Mouse (Mus musculus) stomach, postnatal 0 days (tissue): ENCODE measurements at regions not wholly inside any gene's neighbourhood (a gene's known extent, or its start where the extent isn't known, plus 50 kb on each side); places are given as distances from the start of the nearest gene placed in this dataset.

Experiments
- ATAC-seq: fragments of 200-750 bp; cut with Nextera tagmentation; 2 replicates; pipeline ENCODE4 v1.8.0; 2017; ENCODE audit not compliant: low FRiP score, low TSS enrichment
- DNase-seq: peaks from one replicate; pipeline ENCODE4 v3.0.0-alpha.2; 2016; ENCODE audit warnings: low spot score
- H3K27ac ChIP-seq: fragments of 300-500 bp; sonication (generic); replicated peaks from 2 replicates; pipeline ENCODE4 v1.5.1; 2014; ENCODE audit warnings: mild to moderate bottlenecking, control low read depth
- H3K27me3 ChIP-seq: fragments of 300-500 bp; sonication (generic); 2 replicates; pipeline ENCODE4 v1.6.1; 2014; ENCODE audit warnings: low read length; ENCODE audit not compliant: control insufficient read depth, insufficient read depth
- H3K36me3 ChIP-seq: fragments of 300-500 bp; sonication (generic); 2 replicates; pipeline ENCODE4 v1.6.1; 2014; ENCODE audit warnings: low read length, mixed read lengths; ENCODE audit not compliant: control insufficient read depth, insufficient read depth
- H3K4me1 ChIP-seq: fragments of 300-500 bp; sonication (generic); replicated peaks from 2 replicates; pipeline ENCODE4 v1.6.1; 2014; ENCODE audit warnings: antibody characterized with exemption; ENCODE audit not compliant: control insufficient read depth, insufficient read depth
- H3K4me2 ChIP-seq: fragments of 300-500 bp; sonication (generic); replicated peaks from 2 replicates; pipeline ENCODE4 v1.6.1; 2014; ENCODE audit warnings: low read depth, mild to moderate bottlenecking, control low read depth, moderate library complexity
- H3K4me3 ChIP-seq: fragments of 300-500 bp; sonication (generic); 2 replicates; pipeline ENCODE4 v1.5.1; 2014; ENCODE audit warnings: low read depth, low read length, control low read depth
- H3K9ac ChIP-seq: fragments of 300-500 bp; sonication (generic); 2 replicates; pipeline ENCODE4 v1.6.1; 2014; ENCODE audit warnings: mild to moderate bottlenecking, low read length, control low read depth, mixed read lengths
- H3K9me3 ChIP-seq: fragments of 300-500 bp; sonication (generic); 2 replicates; pipeline ENCODE4 v1.6.1; 2016; ENCODE audit warnings: low read length; ENCODE audit not compliant: control insufficient read depth
- CTCF ChIP-seq: IDR thresholded peaks from 2 replicates; pipeline ENCODE4 v1.5.1; 2016; ENCODE audit warnings: antibody characterized with exemption, low read depth, mild to moderate bottlenecking, moderate library complexity
- EP300 ChIP-seq: optimal IDR thresholded peaks from 2 replicates; pipeline ENCODE3; 2016; ENCODE audit warnings: antibody characterized with exemption
- WGBS: fragments of 180-500 bp; shearing (Covaris S2); extraction: QIAGEN DNeasy Blood & Tissue Kit; methylation state at CpG from one replicate; pipeline ENCODE4 v1.1.7; 2014; 5-methylcytosine and 5-hydroxymethylcytosine counted together

GRCm38 (mm10) chr1:63955701-63956355, 166.3 kb downstream of the Klf7 start:
- no peak overlapping the region for H3K4me3 ChIP-seq
- no peak for DNase-seq
- TF ChIP-seq CTCF: no peak
- TF ChIP-seq EP300: no peak
- H3K9me3 ChIP-seq: no peaks in the 10 kb centered on the region
- 94% methylated on average over 4 of the region's 4 CpGs for WGBS
- no peak for ATAC-seq
- H3K4me2 ChIP-seq: no peak overlapping the region
- H3K27ac ChIP-seq: no peak overlapping the region
- H3K36me3 ChIP-seq: no peaks in the 10 kb centered on the region
- no peak overlapping the region for H3K9ac ChIP-seq
- H3K4me1 ChIP-seq: no peaks in the 10 kb centered on the region
- H3K27me3 ChIP-seq: no peaks in the 10 kb centered on the region

GRCm38 (mm10) chr1:63954876-63955513, 167.1 kb downstream of the Klf7 start:
- Histone ChIP-seq H3K27ac (no peak overlapping the region), H3K9me3 (no peaks in the 10 kb centered on the region), H3K27me3 (no peaks in the 10 kb centered on the region), H3K9ac (no peak overlapping the region), H3K4me3 (no peak overlapping the region), H3K4me1 (no peaks in the 10 kb centered on the region), H3K36me3 (no peaks in the 10 kb centered on the region), H3K4me2 (no peak overlapping the region)
- 88% methylated on average over 6 of the region's 6 CpGs for WGBS
- TF ChIP-seq EP300: no peak
- ATAC-seq: no peak
- DNase-seq: no peak

GRCm38 (mm10) chr1:63954172-63954571, 167.9 kb downstream of the Klf7 start:
- H3K4me1 ChIP-seq: no peaks in the 10 kb centered on the region
- no peaks in the 10 kb centered on the region for H3K9me3 ChIP-seq
- TF ChIP-seq CTCF: no peak
- no peak for TF ChIP-seq EP300
- DNase-seq: no peak
- H3K9ac ChIP-seq: no peak overlapping the region
- H3K4me3 ChIP-seq: no peak overlapping the region
- H3K36me3 ChIP-seq: no peaks in the 10 kb centered on the region
- no peak overlapping the region for H3K27ac ChIP-seq
- no peak overlapping the region for H3K4me2 ChIP-seq
- ATAC-seq: no peak
- no peaks in the 10 kb centered on the region for H3K27me3 ChIP-seq
- 79% methylated on average over 2 of the region's 2 CpGs for WGBS

DNA sequence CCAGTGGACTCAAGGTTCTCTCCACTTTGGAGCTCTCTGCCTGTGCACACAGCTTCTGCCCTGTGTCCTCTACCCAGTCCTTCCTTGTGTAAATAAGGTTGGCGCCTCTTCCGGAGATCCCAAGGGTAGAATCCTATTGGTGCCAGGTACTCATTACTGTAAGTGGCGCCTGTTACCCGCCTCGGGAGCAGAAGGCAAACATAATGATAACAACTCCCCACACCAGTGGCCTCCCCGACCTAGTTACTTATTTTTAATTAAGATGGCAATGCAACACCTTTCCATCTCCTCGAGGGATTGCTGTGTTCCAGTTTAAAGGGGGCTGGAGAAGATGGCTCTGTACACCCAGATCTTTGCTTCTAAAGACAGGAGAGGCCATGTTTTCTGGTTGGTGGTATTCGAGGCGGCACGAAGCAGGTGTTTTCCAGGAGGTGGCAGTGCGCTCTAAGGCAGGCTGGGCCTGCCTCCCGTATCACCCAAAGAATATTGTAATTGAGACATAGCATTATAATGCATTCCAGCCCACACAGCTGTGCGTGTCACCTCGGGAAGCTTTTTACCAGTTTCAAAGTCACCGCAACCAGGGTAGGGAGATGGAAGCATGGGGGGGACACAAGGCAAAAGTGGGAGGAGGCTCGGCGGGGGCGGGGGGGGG, 168.7 kb downstream of the Klf7 start:
- DNase-seq: peak; percentile 69
- 53% methylated on average over 18 of the region's 18 CpGs for WGBS

GRCm38 (mm10) chr1:63951663-63952062, 170.4 kb downstream of the Klf7 start:
- no peaks in the 10 kb centered on the region for H3K4me1 ChIP-seq
- H3K9me3 ChIP-seq: no peaks in the 10 kb centered on the region
- DNase-seq (no peak), ATAC-seq (no peak)
- no peaks in the 10 kb centered on the region for H3K27me3 ChIP-seq
- no peaks in the 10 kb centered on the region for H3K36me3 ChIP-seq
- H3K27ac ChIP-seq: no peak overlapping the region
- H3K4me3 ChIP-seq: no peak overlapping the region
- WGBS: 62% methylated on average over 7 of the region's 7 CpGs
- TF ChIP-seq CTCF (no peak), EP300 (no peak)
- no peak overlapping the region for H3K4me2 ChIP-seq
- H3K9ac ChIP-seq: no peak overlapping the region

More for the DNA sequence above, 168.7 kb downstream of the Klf7 start:
- no peak overlapping the region for H3K9ac ChIP-seq
- H3K4me2 ChIP-seq: no peak overlapping the region
- H3K36me3 ChIP-seq: no peaks in the 10 kb centered on the region
- peak; percentile 79 for ATAC-seq
- H3K4me1 ChIP-seq: no peaks in the 10 kb centered on the region
- H3K27ac ChIP-seq: no peak overlapping the region
- H3K27me3 ChIP-seq: no peaks in the 10 kb centered on the region
- no peaks in the 10 kb centered on the region for H3K9me3 ChIP-seq
- no peak overlapping the region for H3K4me3 ChIP-seq
- TF ChIP-seq EP300: no peak
- peak; percentile 82 for TF ChIP-seq CTCF

DNA sequence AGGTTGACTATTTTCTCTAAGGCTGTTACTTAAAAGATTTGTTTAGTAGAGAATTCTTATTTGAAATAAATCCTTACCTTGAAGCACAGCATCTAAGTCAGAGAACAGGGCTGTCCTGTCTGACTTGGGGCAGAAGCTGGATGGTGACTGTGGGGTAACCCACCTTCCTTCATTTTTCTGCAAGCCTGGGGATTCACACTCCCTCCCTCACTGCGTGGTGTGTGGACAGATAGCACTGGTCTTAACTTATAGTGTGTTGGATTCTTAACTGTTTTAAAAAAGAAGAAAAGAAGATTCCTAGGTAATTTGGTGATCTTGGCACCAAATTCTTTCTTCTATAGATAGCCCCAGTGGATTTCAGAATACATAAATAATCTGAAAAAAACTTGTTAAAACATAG, 174.8 kb downstream of the Klf7 start:
- H3K9me3 ChIP-seq: no peaks in the 10 kb centered on the region
- H3K36me3 ChIP-seq: no peaks in the 10 kb centered on the region
- no peak overlapping the region for H3K4me3 ChIP-seq
- H3K27me3 ChIP-seq: no peaks in the 10 kb centered on the region
- 80% methylated on average over 1 of the region's 1 CpGs for WGBS
- DNase-seq: no peak
- no peak overlapping the region for H3K4me2 ChIP-seq
- TF ChIP-seq EP300 (no peak), CTCF (no peak)
- no peaks in the 10 kb centered on the region for H3K4me1 ChIP-seq
- H3K9ac ChIP-seq: no peak overlapping the region
- no peak overlapping the region for H3K27ac ChIP-seq
- no peak for ATAC-seq
